9 mouse cellular contexts compared by ENCODE assay signal in the genomic region with DNA sequence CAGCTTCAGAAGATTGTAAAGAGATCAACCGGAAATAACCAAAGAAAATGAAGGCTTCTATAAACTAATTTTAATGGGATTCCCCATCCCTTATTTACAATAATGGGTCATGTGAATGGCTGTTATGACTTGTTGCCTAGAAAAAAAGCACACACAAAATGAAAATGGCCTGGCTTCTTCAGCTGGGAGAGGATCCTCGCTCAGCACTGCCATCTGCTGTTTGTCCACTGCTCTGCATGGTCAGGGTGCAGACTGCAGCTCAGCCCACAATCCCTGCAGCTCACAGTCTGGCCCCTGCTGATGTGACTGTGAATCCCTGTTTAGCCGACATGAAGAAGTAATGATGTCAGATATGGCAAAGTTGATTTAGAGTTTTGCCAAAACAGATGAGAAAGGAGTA. TPM values are rescaled to one million over a fixed set of nuclear protein-coding genes. Genes with fewer than 3 reads are reported as not detected.
DNase-seq lines count a peak whose midpoint lies in the region; ATAC-seq lines count a peak whose summit lies in the region.
"Had no signal": no experiment of that assay in that cellular context is flagged by ENCODE, and none has a peak within 500 bp of the region (broad histone marks: within the 10 kb centered on the region; RNA-seq: fewer than 3 reads in every experiment).

No protein-coding gene starts in this region.

- H3K27ac ChIP-seq in heart, embryonic 11.5 days (ENCODE audit: low read depth, low read length): no peak overlapping the region
- no peak overlapping the region for H3K27ac ChIP-seq in embryonic facial prominence, embryonic 11.5 days (replicated peaks; ENCODE audit: low read depth, low read length)
- no peak overlapping the region for H3K27ac ChIP-seq in midbrain, embryonic 15.5 days
- H3K27ac ChIP-seq: macrophage had no signal

- 0 out of 2 replicates have a peak, but pooled peaks cover 2% of the 10 kb centered on the region for H3K4me1 ChIP-seq in heart, embryonic 11.5 days (ENCODE audit: control insufficient read depth, insufficient read depth, low read length)
- H3K4me1 ChIP-seq in embryonic facial prominence, embryonic 11.5 days (ENCODE audit: control insufficient read depth, insufficient read depth, low read length): no peaks in the 10 kb centered on the region
- peaks cover 4% of the 10 kb centered on the region; the same call in 1 of the 2 replicates for H3K4me1 ChIP-seq in midbrain, embryonic 15.5 days

- ATAC-seq in heart, embryonic 11.5 days (replicated peaks; ENCODE audit: insufficient number of reproducible peaks, low FRiP score, low TSS enrichment): no peak
- ATAC-seq in embryonic facial prominence, embryonic 11.5 days (replicated peaks; ENCODE audit: insufficient number of reproducible peaks, low FRiP score, low TSS enrichment, low read depth): no peak
- peak; percentile 57; the same call in 1 of the 2 replicates for ATAC-seq in midbrain, embryonic 15.5 days (replicated peaks)

- H3K27me3 ChIP-seq in heart, embryonic 11.5 days (ENCODE audit: control insufficient read depth, insufficient read depth, low read length): peaks cover 3% of the 10 kb centered on the region; the same call in 1 of the 2 replicates
- H3K27me3 ChIP-seq in embryonic facial prominence, embryonic 11.5 days (ENCODE audit: control insufficient read depth, insufficient read depth, low read length): no peaks in the 10 kb centered on the region
- H3K27me3 ChIP-seq in midbrain, embryonic 15.5 days (replicated peaks): no peaks in the 10 kb centered on the region
- H3K27me3 ChIP-seq in splenic B cell, adult 2 months (ENCODE audit: control insufficient read depth, insufficient read depth, low read length, poor library complexity, severe bottlenecking): no peaks in the 10 kb centered on the region

- no peak overlapping the region for H3K9ac ChIP-seq in heart, embryonic 11.5 days (ENCODE audit: low read depth, low read length)
- no peak overlapping the region for H3K9ac ChIP-seq in embryonic facial prominence, embryonic 11.5 days (replicated peaks; ENCODE audit: low read length)
- H3K9ac ChIP-seq in midbrain, embryonic 15.5 days: no peak overlapping the region

- no peaks in the 10 kb centered on the region for H3K9me3 ChIP-seq in heart, embryonic 11.5 days (replicated peaks; ENCODE audit: control insufficient read depth, low read length)
- H3K9me3 ChIP-seq in embryonic facial prominence, embryonic 11.5 days (replicated peaks; ENCODE audit: control insufficient read depth, low read length): no peaks in the 10 kb centered on the region
- no peaks in the 10 kb centered on the region for H3K9me3 ChIP-seq in midbrain, embryonic 15.5 days

- H3K4me3 ChIP-seq in heart, embryonic 11.5 days (ENCODE audit: low read depth, low read length): no peak overlapping the region
- no peak overlapping the region for H3K4me3 ChIP-seq in embryonic facial prominence, embryonic 11.5 days (ENCODE audit: low read depth, low read length)
- no peak overlapping the region for H3K4me3 ChIP-seq in midbrain, embryonic 15.5 days

- intact Hi-C loops in heart, postnatal 36 days (cut with DNase I): loop anchor here (1.0 to 5.0 kb wide), 2 partner anchors 63 to 141 kb away; no protein-coding TSS in a partner anchor

- H3K4me2 ChIP-seq in heart, embryonic 11.5 days: no peak overlapping the region
- H3K4me2 ChIP-seq in embryonic facial prominence, embryonic 11.5 days (ENCODE audit: low read depth, low read length): no peak overlapping the region
- no peak overlapping the region for H3K4me2 ChIP-seq in midbrain, embryonic 15.5 days

- WGBS in heart, embryonic 11.5 days (ENCODE audit: insufficient replicate concordance): 36% methylated on average over 3 of the region's 3 CpGs
- WGBS in embryonic facial prominence, embryonic 11.5 days: 32% methylated on average over 3 of the region's 3 CpGs
- WGBS in midbrain, embryonic 15.5 days: 35% methylated on average over 3 of the region's 3 CpGs

- H3K36me3 ChIP-seq in heart, embryonic 11.5 days (ENCODE audit: control insufficient read depth, insufficient read depth, low read length): no peaks in the 10 kb centered on the region
- H3K36me3 ChIP-seq in embryonic facial prominence, embryonic 11.5 days (replicated peaks; ENCODE audit: control insufficient read depth, insufficient read depth, low read depth, low read length): no peaks in the 10 kb centered on the region
- no peaks in the 10 kb centered on the region for H3K36me3 ChIP-seq in midbrain, embryonic 15.5 days (replicated peaks)
- peaks cover 52% of the 10 kb centered on the region for H3K36me3 ChIP-seq in splenic B cell, adult 2 months (ENCODE audit: control insufficient read depth, insufficient read depth, low read length, poor library complexity, severe bottlenecking)

- peak; percentile 69 to 87 for DNase-seq in heart, adult 18-20 months
- peak; percentile 74 for DNase-seq in adrenal gland, postnatal 25 days
- peak; percentile 80 for DNase-seq in embryonic facial prominence, embryonic 11.5 days (ENCODE audit: low spot score)
- DNase-seq in heart, postnatal 36 days: peak; percentile 75 to 82
- DNase-seq in left cerebral cortex, adult 8-10 months (ENCODE audit: low spot score in 2 of 2): peak; percentile 41 to 62
- peak; percentile 93 for DNase-seq in splenic B cell, adult 2 months (ENCODE audit: low read depth, low spot score)

RNA-seq across cellular contexts. Expression of a gene that starts 7.7 kb away (rescaled TPM):
- 10 to 100 TPM; 54.9 to 60.2 TPM for total RNA-seq in heart, adult 18-20 months (2021)
- polyA plus RNA-seq in heart, embryonic 11.5 days (2014; fragmentation: Nextera tagmentation; extraction: Ambion mirVana): 1.5 and 2.3 TPM in 2 replicates
- total RNA-seq in adrenal gland, postnatal 25 days (2021): 14.0 and 18.1 TPM in 2 replicates
- 1.2 and 1.5 TPM in 2 replicates for polyA plus RNA-seq in embryonic facial prominence, embryonic 11.5 days (2014; fragmentation: Nextera tagmentation; extraction: Ambion mirVana)
- 10 to 100 TPM; 20.6 to 43.5 TPM for total RNA-seq in heart, postnatal 36 days (2021)
- total RNA-seq in left cerebral cortex, adult 8-10 months (2022): 10 to 100 TPM in 2 of 4 experiments, 1 to 10 TPM in 2; 2.7 to 26.0 (median 9.3) TPM
- polyA plus RNA-seq in midbrain, embryonic 15.5 days (2015; fragmentation: Nextera tagmentation; extraction: Ambion mirVana): 2.9 and 3.1 TPM in 2 replicates

RNA-seq across cellular contexts. Expression of a gene that starts 12.1 kb away (rescaled TPM):
- total RNA-seq in heart, adult 18-20 months (2021): under 1 TPM in 1 of 2 experiments, not detected in 1; 0.46 TPM
- not detected in 2 replicates for polyA plus RNA-seq in heart, embryonic 11.5 days (2014; fragmentation: Nextera tagmentation; extraction: Ambion mirVana)
- total RNA-seq in adrenal gland, postnatal 25 days (2021): not detected in 2 replicates
- polyA plus RNA-seq in embryonic facial prominence, embryonic 11.5 days (2014; fragmentation: Nextera tagmentation; extraction: Ambion mirVana): not detected in 2 replicates
- total RNA-seq in heart, postnatal 36 days (2021): not detected
- not detected for total RNA-seq in left cerebral cortex, adult 8-10 months (2022)
- 0.08 and 0.19 TPM in 2 replicates for polyA plus RNA-seq in midbrain, embryonic 15.5 days (2015; fragmentation: Nextera tagmentation; extraction: Ambion mirVana)

RNA-seq across cellular contexts. Expression of a gene that starts 25.8 kb away (rescaled TPM):
- total RNA-seq in heart, adult 18-20 months (2021): 10 to 100 TPM; 52.0 to 53.2 TPM
- not detected in 2 replicates for polyA plus RNA-seq in heart, embryonic 11.5 days (2014; fragmentation: Nextera tagmentation; extraction: Ambion mirVana)
- total RNA-seq in adrenal gland, postnatal 25 days (2021): 14.2 and 19.2 TPM in 2 replicates
- not detected in 2 replicates for polyA plus RNA-seq in embryonic facial prominence, embryonic 11.5 days (2014; fragmentation: Nextera tagmentation; extraction: Ambion mirVana)
- total RNA-seq in heart, postnatal 36 days (2021): 10 to 100 TPM; 21.8 to 44.6 TPM
- 10 to 100 TPM in 2 of 4 experiments, 1 to 10 TPM in 2; 3.4 to 37.3 (median 13.3) TPM for total RNA-seq in left cerebral cortex, adult 8-10 months (2022)
- 0.30 and 0.61 TPM in 2 replicates for polyA plus RNA-seq in midbrain, embryonic 15.5 days (2015; fragmentation: Nextera tagmentation; extraction: Ambion mirVana)

RNA-seq across cellular contexts. Expression of a gene that starts 41.2 kb away (rescaled TPM):
- under 1 TPM; 0.26 to 0.32 TPM for total RNA-seq in heart, adult 18-20 months (2021)
- polyA plus RNA-seq in heart, embryonic 11.5 days (2014; fragmentation: Nextera tagmentation; extraction: Ambion mirVana): not detected in 2 replicates
- total RNA-seq in adrenal gland, postnatal 25 days (2021): 0.43 TPM in 1 of 2 replicates, not detected in the other
- polyA plus RNA-seq in embryonic facial prominence, embryonic 11.5 days (2014; fragmentation: Nextera tagmentation; extraction: Ambion mirVana): 0.08 TPM in 1 of 2 replicates, not detected in the other
- under 1 TPM; 0.58 to 0.92 TPM for total RNA-seq in heart, postnatal 36 days (2021)
- under 1 TPM; 0.49 to 0.82 (median 0.63) TPM for total RNA-seq in left cerebral cortex, adult 8-10 months (2022)
- polyA plus RNA-seq in midbrain, embryonic 15.5 days (2015; fragmentation: Nextera tagmentation; extraction: Ambion mirVana): not detected in 2 replicates

RNA-seq across cellular contexts. Expression of a gene that starts 55.9 kb away (rescaled TPM):
- 10 to 100 TPM; 36.6 to 43.8 TPM for total RNA-seq in heart, adult 18-20 months (2021)
- polyA plus RNA-seq in heart, embryonic 11.5 days (2014; fragmentation: Nextera tagmentation; extraction: Ambion mirVana): 11.7 and 13.5 TPM in 2 replicates
- total RNA-seq in adrenal gland, postnatal 25 days (2021): 15.5 and 17.0 TPM in 2 replicates
- 3.5 and 3.8 TPM in 2 replicates for polyA plus RNA-seq in embryonic facial prominence, embryonic 11.5 days (2014; fragmentation: Nextera tagmentation; extraction: Ambion mirVana)
- total RNA-seq in heart, postnatal 36 days (2021): 10 to 100 TPM; 14.8 to 32.7 TPM
- 10 to 100 TPM in 2 of 4 experiments, 1 to 10 TPM in 2; 2.4 to 30.3 (median 11.7) TPM for total RNA-seq in left cerebral cortex, adult 8-10 months (2022)
- 1.4 and 2.3 TPM in 2 replicates for polyA plus RNA-seq in midbrain, embryonic 15.5 days (2015; fragmentation: Nextera tagmentation; extraction: Ambion mirVana)
